Mouse (Mus musculus): ENCODE data around the gene Fzd2. TPM values are rescaled to one million over a fixed set of nuclear protein-coding genes. Genes with fewer than 3 reads are reported as not detected.

Fzd2 gene
- polyA plus RNA-seq (2012; fragmentation: generic; extraction: Trizol): 100 to 1,000 TPM in 1 of 2 experiments, 10 to 100 TPM in 1; 52.1 to 156 TPM

GRCm38 (mm10) chr11:102604010-102604584 is at the start of gene Fzd2:
Gene Fzd2 (plus strand): TSS chr11:102604396.

GRCm38 (mm10) chr11:102556031-102556715 is 48.0 kb upstream of the Fzd2 start, which contains the start of gene Gpatch8:
Gene Gpatch8 (minus strand): TSS chr11:102556392.

GRCm38 (mm10) chr11:102579165-102580033 is 24.8 kb upstream of the Fzd2 start, which contains the start of gene Gm11627:
Gene Gm11627 (minus strand): TSS chr11:102579461.

Other genes starting within 250 kb of the Fzd2 start
- not detected for gene Slc4a1, start 238.2 kb upstream of the Fzd2 start, polyA plus RNA-seq (2012; fragmentation: generic; extraction: Trizol)
- 1 to 10 TPM; 4.3 to 7.9 TPM for gene Rundc3a, start 211.0 kb upstream of the Fzd2 start, polyA plus RNA-seq (2012; fragmentation: generic; extraction: Trizol)
- 100 to 1,000 TPM; 249 to 543 TPM for gene Slc25a39, start 196.4 kb upstream of the Fzd2 start, polyA plus RNA-seq (2012; fragmentation: generic; extraction: Trizol)
- 100 to 1,000 TPM; 147 to 420 TPM for gene Grn, start 174.1 kb upstream of the Fzd2 start, polyA plus RNA-seq (2012; fragmentation: generic; extraction: Trizol)
- gene Fam171a2, start 156.7 kb upstream of the Fzd2 start, polyA plus RNA-seq (2012; fragmentation: generic; extraction: Trizol): 10 to 100 TPM; 12.6 to 60.7 TPM
- 10 to 100 TPM in 1 of 2 experiments, 1 to 10 TPM in 1; 7.5 to 84.4 TPM for gene Itga2b, start 134.3 kb upstream of the Fzd2 start, polyA plus RNA-seq (2012; fragmentation: generic; extraction: Trizol)
- 10 to 100 TPM in 1 of 2 experiments, under 1 TPM in 1; 0.87 to 13.3 TPM for gene Gpatch8, start 48.0 kb upstream of the Fzd2 start, polyA plus RNA-seq (2012; fragmentation: generic; extraction: Trizol)
- under 1 TPM; 0.05 to 0.70 TPM for gene Gm11627, start 24.9 kb upstream of the Fzd2 start, polyA plus RNA-seq (2012; fragmentation: generic; extraction: Trizol)
- under 1 TPM in 1 of 2 experiments, not detected in 1; 0.02 TPM for gene Meioc, start 59.3 kb downstream of the Fzd2 start, polyA plus RNA-seq (2012; fragmentation: generic; extraction: Trizol)
- gene Ccdc43, start 93.4 kb downstream of the Fzd2 start, polyA plus RNA-seq (2012; fragmentation: generic; extraction: Trizol): 10 to 100 TPM in 1 of 2 experiments, 1 to 10 TPM in 1; 5.4 to 15.4 TPM
- gene Adam11, start 157.0 kb downstream of the Fzd2 start, polyA plus RNA-seq (2012; fragmentation: generic; extraction: Trizol): 1 to 10 TPM in 1 of 2 experiments, under 1 TPM in 1; 0.67 to 5.0 TPM
- gene Gjc1, start 215.3 kb downstream of the Fzd2 start, polyA plus RNA-seq (2012; fragmentation: generic; extraction: Trizol): 10 to 100 TPM in 1 of 2 experiments, 1 to 10 TPM in 1; 5.0 to 31.8 TPM
- gene Higd1b, start 231.5 kb downstream of the Fzd2 start, polyA plus RNA-seq (2012; fragmentation: generic; extraction: Trizol): not detected